Mouse (Mus musculus) natural killer cell, adult 2 months (primary cell): ENCODE measurements around the gene 1110059E24Rik.
"Not testable (repeated sequence)": the region's sequence is repeated elsewhere in the genome, so short reads cannot be mapped to it uniquely, and the experiment has no call there.

Source experiments
- DNase-seq, 2 experiments: peaks; one replicate each; pipeline ENCODE4 v3.0.0; 2022; ENCODE audit warnings: low spot score in 2 of 2

1110059E24Rik gene

GRCm38 (mm10) chr19:21652285-21653171 is at the start of gene 1110059E24Rik:
1110059E24Rik (minus strand) TSS chr19:21652976.
- peak; percentile 97 for DNase-seq

GRCm38 (mm10) chr19:21680986-21681385 is 28.2 kb upstream of the 1110059E24Rik start:
- no peak for DNase-seq

GRCm38 (mm10) chr19:21680091-21680490 is 27.3 kb upstream of the 1110059E24Rik start:
- no peak for DNase-seq

- no peak for DNase-seq
These were observed 21.7 kb upstream of the 1110059E24Rik start for GRCm38 (mm10) chr19:21674354-21675096.

GRCm38 (mm10) chr19:21669650-21670049 is 16.9 kb upstream of the 1110059E24Rik start:
- no peak for DNase-seq

- DNase-seq: no peak
These were observed 11.1 kb upstream of the 1110059E24Rik start for GRCm38 (mm10) chr19:21663756-21664456.

- DNase-seq: no peak
These were observed 8.0 kb upstream of the 1110059E24Rik start for GRCm38 (mm10) chr19:21660734-21661133.

- no peak for DNase-seq
These were observed 2.0 kb upstream of the 1110059E24Rik start for GRCm38 (mm10) chr19:21654788-21655187.

GRCm38 (mm10) chr19:21653172-21653981 is 601 bp upstream of the 1110059E24Rik start, which contains the start of gene Abhd17b:
Abhd17b (plus strand) TSS chr19:21653185.
- peak; percentile 12 to 26 for DNase-seq

GRCm38 (mm10) chr19:21651664-21652063 is 1.1 kb downstream of the 1110059E24Rik start:
- DNase-seq: no peak

GRCm38 (mm10) chr19:21646142-21646541 is 6.6 kb downstream of the 1110059E24Rik start:
- peak in 1 of 2 experiments; percentile 40 for DNase-seq

- no peak for DNase-seq
These were observed 7.5 kb downstream of the 1110059E24Rik start for GRCm38 (mm10) chr19:21645301-21645700.

- DNase-seq: no peak
These were observed 8.8 kb downstream of the 1110059E24Rik start for GRCm38 (mm10) chr19:21643935-21644334.

- DNase-seq: no peak
These were observed 15.1 kb downstream of the 1110059E24Rik start for GRCm38 (mm10) chr19:21637672-21638071.

GRCm38 (mm10) chr19:21636907-21637306 is 15.9 kb downstream of the 1110059E24Rik start:
- DNase-seq: no peak

GRCm38 (mm10) chr19:21635406-21635805 is 17.4 kb downstream of the 1110059E24Rik start:
- DNase-seq: no peak

- DNase-seq: peak; percentile 45 to 73
These were observed 22.0 kb downstream of the 1110059E24Rik start for GRCm38 (mm10) chr19:21630656-21631331.

GRCm38 (mm10) chr19:21629501-21629900 is 23.3 kb downstream of the 1110059E24Rik start:
- DNase-seq: no peak

- DNase-seq: no peak
These were observed 23.7 kb downstream of the 1110059E24Rik start for GRCm38 (mm10) chr19:21629030-21629429.

- DNase-seq: not testable (repeated sequence)
These were observed 24.3 kb downstream of the 1110059E24Rik start for GRCm38 (mm10) chr19:21628440-21628839.
